Mouse (Mus musculus) layer of hippocampus, adult 9-11 months (tissue): ENCODE measurements around the gene Tcte1.
A peak's percentile ranks its signal among the peaks of the same experiment; 100 is the strongest.

Source experiments
- DNase-seq: peaks from one replicate; pipeline ENCODE4 v3.0.0; 2022

Gene Tcte1

DNA sequence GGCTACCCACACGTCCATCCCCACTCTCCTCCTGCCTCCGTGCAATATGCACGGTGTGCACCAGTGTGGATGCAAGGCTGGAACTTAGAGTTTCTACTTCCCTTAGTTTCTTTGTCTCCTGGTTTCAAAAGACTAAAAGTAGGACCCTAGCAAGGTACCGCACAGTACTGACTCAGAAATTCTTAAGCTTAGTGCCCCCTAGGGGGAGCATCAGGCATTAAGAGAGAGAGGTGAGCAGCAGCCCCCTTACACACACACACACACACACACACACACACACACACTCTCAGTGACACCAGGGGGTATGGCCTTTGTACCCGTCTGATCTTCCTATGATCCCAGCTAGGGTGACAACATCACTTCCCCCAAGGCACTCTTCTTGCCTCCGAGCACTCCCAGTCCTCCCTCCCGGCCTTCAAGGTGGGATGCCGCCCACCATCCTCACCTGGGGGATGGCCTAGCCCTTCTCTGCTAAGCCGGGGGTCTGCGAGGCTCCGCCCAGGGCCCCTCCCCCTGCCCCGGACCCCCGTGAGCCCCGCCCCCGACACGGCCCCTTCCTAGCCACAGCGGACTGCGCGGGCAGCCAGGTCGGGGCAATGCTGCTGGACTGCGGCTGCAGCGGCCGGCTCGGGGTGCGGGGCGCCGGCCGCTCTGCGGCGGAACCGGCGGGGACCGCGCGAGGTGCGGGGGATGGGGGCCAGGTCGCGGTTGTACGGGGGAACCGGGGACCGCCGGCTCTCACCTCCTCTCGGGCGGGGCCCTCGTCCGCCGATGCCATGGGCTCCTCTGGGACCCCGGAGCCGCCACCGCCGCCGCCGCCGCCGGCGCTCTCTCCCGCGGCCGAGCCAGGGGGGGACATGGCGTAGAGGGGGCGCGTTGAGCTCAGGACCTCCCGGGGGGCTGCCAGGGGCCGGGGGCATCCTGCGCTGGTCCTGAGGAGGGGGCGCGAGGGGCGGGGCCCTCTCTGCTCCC is 25.6 kb downstream of the Tcte1 start:
- DNase-seq = no peak

DNA sequence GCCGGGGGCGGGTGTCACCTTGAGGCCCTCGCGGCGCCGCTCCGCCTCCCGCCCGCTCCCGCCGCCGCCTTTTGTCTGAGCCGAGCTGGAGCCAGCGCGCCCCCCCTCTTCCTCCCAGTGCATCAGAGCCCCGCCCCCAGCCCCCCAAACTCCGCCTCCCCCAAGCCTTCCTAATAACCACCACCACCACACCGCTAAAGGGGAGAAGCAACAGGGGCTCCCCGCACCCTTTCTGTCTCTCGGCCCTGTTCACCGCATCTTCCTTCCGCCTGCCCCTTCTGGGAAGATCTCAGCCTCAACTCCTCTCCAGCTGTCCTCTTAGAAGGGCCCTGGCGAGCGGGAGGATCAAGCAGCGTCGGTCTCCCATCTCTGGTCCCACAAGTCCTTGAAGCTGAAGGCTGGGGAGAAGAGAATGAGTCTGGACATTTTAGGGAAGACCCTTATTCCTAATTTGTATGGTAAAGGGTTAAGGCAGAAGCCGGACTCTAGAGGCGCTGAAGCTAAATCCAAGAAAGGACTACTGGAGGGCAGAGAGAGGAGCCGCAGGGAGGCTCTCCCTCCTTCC is 26.5 kb downstream of the Tcte1 start, which contains the start of gene Tmem151b:
Gene Tmem151b (minus strand): TSS at position 61 of the 565 bp plus-strand sequence.
- no peak for DNase-seq

DNA sequence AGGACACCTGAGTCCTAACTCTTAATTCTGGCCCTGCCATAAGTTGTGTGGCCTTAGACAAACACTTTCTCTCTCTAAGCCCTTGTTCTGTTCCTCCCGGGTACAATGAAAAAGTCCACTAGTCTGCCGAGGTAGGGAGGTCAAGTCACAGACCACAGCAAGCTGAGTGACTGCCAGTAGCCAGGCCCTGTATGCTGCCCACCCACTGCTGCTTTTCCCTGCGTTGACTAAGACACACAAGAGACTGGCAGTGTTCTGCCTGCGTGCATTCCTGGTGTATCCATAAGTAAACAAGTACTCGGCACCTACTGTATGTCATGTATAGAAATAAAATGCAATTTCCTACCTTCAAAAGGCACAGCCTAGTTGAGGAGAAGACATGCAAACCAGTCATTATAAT is 27.0 kb downstream of the Tcte1 start:
- no peak for DNase-seq

DNA sequence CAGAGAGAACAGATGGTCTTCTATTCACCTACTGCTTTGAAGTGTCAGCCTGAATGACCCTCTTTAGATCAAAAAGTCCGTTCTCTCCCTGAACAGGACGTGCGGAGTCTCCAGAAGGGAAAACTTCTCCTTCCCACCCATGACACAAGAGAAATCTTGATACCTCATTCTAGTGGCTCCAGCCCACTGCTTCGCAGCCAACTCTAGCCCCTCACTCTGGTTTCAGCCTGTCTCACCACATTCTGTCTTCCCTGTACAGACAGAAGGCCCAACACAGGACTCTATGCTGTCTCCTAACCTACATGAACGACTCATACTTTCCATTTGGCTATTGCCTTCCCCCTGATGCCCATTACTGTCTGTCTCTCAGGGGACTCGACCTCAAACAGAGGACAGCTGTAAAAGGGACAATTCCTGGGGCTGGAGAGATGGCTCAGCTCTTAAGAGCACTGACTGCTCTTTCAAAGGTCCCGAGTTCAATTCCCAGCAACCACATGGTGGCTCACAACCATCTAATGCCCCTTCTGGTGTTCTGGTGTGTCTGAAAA is 28.1 kb downstream of the Tcte1 start:
- no peak for DNase-seq

DNA sequence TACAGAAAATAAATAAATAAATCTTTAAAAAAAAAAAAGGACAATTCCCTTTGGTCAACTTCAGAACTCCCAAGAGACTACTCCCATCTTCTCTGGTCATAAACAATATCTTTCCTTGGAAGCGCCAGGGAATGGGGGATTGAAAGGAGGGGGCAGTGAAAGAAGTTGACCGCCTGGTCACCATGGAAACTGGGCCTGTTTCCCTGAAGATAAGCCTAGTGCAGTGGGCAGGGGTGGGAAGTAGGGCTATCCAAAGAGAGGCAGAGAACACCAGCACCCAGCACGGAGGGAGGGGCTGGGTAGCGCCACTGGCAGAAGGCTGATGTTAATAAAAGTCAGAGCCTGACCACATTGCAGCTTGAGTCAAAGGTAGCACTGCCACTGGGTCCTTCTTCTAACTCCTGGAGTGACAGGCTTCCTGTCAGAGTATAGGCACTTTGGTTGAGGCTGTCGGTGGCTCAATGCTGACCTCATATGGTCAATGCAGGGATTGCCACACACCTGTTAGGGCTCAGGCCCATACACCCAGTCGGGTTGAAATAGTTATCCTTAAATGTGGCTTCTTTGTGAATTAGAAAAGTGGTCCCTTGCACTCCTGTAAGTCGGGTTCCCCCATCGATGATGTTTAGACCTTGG is 28.7 kb downstream of the Tcte1 start:
- DNase-seq = no peak

DNA sequence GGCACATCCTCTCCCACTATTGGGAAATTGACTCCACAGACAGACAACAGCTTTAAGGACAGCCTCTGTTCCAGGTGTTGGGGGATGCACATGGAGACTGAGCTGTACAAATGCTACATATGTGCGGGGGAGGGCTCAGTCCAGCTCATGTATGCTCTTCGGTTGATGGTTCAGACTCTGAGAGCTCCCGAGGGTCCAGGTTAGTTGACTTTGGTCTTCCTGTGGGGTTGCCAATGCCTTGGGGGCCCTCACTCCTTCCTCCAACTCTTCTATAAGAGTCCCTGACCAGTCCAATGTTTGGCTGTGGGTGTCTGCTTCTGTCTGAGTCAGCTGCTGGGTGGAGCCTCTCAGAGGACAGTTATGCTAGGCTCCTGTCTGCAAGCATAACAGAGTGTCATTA is 29.8 kb downstream of the Tcte1 start:
- no peak for DNase-seq

DNA sequence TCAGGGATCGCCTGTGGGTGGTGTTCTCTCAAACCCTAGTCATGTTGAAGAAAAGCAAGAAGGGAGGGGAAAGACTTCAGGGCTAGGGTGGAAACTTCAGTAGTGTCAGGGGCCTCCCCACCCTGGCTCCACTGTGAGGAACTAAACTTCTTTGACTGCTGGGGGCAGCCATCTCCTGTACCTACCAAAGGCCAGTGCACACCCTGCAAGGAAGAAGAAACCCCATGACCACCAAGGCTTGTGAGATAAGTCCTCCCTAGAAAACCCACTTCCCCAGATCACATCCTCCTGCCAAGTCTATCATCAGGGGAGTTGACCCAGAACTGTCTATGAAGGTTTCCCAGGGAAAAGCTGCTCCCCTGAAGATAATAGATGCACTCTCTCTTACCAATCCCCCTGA is 31.2 kb downstream of the Tcte1 start:
- DNase-seq = no peak

DNA sequence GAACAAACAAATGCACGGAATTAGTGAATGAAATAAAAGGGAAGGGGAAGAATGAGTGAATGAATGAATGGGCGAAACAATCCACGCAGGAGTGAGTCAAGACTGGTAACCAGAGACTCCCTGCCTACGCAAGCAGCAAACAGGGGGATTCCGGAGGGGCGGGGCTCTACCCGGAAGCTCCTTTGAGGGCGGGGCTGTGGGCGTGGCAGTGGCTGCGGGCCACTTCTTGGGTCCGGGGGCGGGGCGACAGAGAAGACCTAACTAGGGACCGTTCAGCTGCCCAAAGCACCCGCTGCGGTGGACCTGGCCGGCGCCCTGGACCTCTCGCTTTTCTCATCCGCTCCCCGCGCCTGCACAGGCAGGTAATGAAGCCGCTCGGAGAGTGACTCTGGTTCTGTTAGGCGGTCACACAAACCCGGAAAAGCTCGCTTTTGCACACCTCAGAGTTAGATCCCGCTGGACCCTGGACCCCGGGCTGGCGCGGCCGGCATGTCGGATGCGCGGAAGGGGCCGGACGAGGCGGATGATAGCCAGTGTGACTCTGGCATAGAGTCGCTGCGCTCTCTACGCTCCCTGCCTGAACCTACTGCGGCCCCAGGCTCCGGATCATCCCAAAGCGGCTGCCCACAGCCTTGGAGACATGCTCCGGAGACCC is 32.3 kb downstream of the Tcte1 start, which contains the start of gene Nfkbie:
Gene Nfkbie (plus strand): TSS at position 252 of the 655 bp plus-strand sequence.
- peak; percentile 92 for DNase-seq

DNA sequence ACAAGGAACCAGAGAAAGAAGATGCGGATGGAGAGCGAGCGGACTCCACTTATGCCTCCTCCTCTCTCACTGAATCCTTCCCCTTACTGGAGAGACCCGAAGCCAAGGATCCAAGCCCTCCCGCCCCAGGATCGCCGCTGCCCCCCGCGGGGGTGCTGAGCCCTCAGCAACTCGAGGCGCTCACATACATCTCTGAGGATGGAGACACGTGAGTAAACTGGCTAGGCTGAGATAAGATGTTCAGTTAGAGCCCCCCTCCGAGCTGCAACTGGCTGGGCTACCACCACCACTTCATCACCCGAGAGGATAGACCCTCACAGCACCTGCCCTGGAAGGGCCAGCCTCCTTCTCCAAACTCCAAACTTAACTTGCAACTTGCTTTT is 32.9 kb downstream of the Tcte1 start:
- DNase-seq = no peak

DNA sequence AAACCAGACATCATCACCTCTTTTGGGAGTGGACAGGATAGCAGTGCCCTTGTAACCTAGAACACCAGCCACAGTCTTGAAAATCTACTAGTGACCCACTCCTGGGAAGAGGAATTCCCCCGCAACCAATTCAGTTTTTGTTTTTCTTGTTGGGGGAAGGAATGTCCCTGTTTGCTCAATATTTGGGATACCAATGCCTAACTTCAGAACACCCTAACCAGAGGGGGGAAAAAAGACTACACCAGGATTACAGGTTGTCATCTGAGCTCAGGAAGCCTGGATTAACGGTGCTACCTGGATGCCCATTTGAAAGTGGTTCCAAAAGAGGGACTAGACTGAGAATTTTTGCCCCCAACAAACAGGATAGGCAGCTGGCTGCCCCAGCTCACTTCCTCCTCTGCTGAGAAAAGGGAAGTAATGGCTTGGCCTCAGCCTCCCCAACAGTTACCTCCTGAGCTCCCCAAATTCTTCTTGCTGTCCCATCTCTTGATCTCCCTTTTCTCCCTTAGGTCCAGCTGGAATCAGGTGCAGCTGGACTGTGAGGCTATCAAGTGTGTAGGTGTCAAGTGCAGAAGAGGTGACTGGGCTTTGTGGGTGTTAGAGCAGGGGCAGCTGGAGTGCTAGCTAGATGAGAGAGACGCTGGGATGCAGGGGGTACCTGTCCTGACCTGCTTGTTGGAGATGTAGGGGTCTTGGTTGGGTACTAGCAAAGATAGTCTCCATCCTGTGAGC is 33.4 kb downstream of the Tcte1 start:
- no peak for DNase-seq

DNA sequence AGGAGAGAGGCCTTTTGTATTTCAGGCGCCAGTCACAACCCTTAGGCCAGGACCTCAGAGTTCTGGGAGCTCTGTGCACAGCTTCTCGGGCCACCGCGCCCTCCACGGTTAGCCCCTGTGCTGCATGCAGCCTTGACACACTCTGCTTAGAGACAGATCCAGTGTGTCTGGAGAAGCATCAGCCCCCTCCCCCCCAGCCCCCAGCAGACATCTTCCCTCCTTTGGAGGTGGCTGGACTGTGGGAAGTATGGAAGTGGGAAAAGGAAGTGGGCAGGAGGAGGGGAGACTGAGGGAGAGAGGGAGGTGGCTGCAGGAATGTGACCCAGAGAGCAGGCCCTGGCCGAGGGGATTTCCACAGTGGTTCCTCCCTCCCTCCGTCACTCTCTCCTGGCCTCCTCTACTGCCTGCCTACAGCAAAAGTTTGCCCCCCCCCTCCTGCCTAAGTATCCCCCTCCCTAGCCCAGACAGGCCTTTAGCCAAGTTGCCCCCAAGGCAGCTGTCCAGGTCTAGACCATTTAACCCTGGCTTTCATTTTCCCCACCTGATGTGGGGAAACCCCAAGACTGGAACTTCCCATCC is 34.1 kb downstream of the Tcte1 start:
- DNase-seq = no peak

DNA sequence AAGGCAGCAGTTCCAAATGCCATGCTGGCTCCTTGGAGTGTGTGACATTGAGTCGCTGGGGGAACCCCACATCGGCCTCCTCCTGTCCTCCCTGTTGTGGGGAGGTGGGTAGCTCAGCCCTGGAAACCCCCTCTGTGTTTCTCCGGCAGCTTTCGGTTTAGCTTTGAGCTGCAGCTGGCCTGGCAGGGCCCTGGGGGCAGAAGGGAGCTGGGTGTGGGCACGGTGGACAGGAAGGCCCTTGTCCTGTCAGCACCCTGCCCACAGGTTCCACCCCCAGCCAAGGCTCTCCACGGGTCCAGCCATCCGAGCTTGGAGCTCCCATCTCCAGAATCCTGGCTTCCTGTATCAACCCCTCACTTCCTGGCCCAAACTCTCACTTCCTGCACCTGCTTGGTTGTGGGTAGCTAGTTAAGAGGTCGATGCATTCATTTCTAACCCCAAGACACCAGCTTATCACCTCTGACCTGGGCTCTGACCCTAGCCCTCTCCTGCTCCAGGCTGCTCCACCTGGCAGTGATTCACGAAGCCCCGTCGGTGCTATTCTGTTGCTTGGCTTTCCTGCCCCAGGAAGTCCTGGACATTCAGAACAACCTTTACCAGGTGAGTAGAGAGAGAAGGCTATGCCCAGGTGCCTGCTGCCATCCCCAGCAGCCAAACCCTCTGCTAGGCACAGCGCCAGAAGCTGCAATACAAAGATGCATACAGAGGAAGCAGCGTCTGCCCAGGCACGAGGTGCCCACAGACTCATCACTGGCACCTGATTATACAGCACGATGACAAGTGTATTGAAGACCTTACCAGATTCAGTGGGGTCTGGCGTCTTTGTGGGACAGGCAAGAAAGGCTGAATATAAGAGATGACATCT is 35.0 kb downstream of the Tcte1 start:
- DNase-seq = no peak

DNA sequence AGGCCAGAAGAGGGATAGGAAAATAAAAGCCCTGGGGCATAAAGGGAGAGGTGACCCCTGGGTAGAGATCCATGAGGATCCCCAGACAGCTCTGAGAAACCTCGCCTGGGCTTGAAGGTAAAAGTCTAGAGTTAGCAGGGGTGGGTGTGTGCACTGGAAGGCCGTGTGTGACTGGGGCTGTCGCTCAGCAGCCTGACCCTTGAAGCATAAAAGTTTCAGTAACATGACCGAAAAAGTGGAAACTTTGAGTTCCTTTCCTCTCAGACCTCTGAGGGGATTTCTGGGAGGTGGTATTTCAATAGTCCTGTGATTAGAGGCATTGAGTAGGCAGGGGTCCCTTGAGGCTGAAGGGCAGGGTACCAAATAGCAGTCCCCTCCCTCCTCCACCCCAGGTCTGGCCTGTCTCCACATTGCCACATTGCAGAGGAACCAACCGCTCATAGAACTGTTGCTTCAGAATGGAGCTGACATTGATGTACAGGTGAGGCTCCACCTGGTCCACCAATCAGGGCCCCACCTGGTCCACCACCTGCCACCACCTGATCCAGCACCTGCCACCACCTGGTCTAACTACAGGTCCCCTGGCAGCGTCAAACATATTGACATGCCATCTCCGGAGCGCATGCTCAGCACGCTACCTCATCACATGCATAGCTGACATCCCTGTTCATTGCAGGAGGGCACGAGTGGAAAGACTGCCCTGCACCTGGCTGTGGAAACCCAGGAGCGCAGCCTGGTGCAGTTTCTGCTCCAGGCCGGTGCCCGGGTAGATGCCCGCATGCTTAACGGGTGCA is 36.7 kb downstream of the Tcte1 start:
- DNase-seq = no peak

DNA sequence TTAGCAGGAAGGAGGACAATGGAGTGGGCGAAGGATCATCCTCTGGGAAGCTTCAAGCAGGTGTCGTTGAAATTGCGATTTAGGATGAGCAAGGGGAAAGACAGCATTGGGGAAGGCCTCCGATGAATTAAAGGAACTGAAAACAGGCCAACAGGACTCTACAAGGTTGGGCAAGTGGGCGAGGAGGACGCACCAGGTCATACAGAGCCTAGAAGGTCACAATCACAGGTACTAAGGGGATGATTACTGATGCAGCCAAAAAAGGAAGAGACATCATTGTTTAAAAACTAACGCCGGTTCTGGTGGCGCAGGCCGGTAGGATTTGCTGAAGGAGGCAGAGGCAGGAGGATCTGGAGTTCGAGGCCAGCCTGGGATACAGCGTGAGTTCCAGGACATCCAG is 40.0 kb downstream of the Tcte1 start:
- no peak for DNase-seq

DNA sequence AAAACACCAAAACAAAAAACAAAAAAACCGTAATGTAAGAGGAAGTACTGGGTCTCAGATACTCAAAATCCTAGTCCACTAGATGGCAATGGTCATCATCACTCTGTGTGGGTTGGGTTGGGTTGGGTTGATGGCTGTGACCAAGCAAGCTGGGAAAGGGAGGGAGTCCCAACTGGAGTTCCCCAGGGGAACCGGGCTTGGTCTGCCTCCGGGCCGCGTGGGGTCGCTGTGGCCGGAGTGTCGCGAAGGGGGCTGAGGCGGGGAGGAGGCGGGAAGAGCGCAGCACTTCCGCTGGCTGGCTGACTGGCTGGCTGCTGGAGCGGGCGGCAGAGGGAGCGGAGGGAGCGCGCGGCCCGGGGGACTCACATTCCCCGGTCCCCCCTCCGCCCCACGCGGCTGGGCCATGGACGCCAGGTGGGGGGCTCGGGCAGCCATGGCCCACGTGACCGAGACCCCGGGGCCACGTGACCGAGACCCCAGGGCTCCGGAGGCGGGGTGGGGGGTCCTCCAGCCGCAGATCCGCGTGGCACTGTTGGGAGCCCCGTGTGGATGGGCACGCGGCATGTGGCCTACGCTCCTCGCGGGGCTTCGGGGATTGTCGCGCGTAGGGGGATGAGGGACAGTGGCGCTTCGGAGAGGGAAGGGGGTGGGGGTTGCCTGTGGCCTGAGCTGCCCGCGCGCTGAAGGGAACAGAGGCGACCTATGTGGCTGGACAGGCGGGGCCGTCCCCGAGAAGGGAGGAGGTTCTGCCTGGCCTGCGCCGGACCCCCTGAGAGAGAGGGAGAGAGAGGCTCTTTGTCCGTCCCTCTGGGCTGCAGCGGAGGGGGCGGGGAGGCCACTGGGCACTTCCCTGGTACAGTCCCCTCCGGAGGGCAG is 40.7 kb downstream of the Tcte1 start, which contains the start of gene Slc35b2:
Gene Slc35b2 (plus strand): TSS at position 220 of the 876 bp plus-strand sequence.
- DNase-seq = peak; percentile 91

DNA sequence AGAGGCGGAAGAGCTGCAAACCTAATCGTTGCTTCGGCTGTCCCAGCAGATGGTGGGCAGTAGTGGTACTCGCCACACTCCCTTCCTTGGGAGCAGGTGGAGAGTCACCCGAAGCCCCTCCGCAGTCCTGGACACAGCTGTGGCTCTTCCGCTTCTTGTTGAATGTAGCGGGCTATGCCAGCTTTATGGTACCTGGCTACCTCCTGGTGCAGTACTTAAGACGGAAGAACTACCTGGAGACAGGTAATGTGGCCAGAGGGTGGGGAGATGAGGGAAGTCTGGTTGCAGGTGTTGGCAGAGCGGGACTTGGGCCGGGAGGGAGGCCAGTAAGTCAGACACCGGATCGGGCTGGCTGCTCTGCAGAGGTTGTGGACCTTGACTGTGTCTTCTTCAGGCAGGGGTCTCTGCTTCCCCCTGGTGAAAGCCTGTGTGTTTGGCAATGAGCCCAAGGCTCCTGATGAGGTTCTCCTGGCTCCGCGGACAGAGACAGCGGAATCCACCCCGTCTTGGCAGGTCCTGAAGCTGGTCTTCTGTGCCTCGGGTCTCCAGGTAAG is 41.4 kb downstream of the Tcte1 start:
- DNase-seq = no peak

DNA sequence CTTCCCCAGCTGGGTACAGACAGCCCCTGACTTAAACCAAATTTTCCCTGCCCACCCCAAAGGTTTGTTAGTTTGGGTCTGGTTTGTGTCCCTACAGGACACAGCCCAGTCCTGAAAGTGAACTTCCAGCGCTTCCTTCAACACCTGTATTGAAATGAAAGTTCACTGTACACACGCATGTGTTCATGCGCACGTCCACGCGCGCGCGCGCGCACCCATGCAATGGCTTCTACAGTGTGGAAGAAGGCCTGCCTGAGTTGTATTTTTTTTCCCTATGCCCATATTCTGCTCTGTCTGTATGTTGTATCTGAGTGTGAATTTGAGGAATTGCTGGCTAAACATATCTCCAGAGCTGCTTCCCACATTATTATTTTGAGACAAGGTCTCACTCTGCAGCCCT is 41.9 kb downstream of the Tcte1 start:
- no peak for DNase-seq

DNA sequence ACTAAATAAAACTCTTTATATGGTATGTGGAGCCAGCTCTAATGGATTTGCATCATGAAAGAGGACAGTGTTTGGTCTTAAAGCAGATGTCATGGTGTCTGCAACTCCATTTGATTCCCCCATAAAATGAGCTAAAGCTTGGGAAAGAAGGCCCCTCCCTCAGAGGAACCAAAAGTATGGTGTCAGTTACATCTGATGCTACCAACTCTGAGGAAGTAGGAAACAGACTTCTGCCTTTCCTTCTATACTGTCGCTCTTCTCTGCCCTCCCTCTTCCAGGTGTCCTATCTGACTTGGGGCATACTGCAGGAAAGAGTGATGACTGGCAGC is 42.8 kb downstream of the Tcte1 start:
- DNase-seq = no peak
